Mouse (Mus musculus) heart, adult 2 months (tissue): Measurements from ENCODE around the gene Wnt7a.

ENCODE experiments used
- CTCF ChIP-seq: fragments of 200-600 bp; IDR thresholded peaks from 2 replicates; pipeline ENCODE4 v1.8.1; 2022; ENCODE audit warnings: antibody characterized with exemption, mild to moderate bottlenecking, moderate library complexity
- EP300 ChIP-seq: fragments of 200-500 bp; IDR thresholded peaks from 2 replicates; pipeline ENCODE4 v1.6.1; 2011; ENCODE audit warnings: low read depth, low read length, control low read depth; ENCODE audit not compliant: insufficient read depth

DNA sequence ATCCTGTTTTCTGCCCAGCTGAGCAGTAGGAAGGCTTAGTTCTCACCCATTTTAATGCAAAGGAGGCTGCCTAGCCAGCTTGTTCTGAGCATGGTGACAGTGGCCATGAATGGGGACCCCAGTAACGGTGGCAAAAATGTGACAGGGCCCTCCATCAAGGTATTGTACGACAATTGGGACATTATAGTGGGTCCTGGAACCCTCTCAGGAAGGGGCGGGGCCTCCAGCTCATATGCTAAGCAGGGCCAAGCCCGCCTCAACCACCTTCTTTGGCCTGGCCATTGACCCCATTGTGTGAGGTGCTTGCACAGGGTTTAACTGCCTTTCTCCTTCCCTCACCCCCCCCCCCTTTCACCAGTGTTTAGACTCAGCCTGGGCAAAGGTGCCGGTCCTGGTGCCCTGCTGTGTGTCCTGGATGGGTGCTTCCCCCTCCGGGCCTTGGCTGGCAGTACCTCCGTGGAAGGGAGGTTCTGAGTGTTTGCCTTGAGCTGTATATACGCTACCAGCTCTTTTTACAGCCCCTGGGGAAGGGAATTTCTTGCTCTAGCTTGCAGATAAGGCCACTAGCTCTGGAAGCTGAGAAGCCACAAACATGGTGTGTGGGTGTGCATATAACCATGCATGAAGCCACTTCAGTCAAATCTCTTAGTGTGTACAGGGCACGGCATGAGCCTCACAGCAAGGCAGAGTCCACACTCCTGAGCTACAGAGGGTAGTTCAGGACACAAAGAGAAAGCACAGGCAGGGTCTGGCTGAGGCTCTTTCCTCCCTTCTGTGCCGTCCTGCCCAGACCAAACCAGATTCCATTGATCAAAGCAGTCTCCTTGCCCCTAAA is 64.9 kb downstream of the Wnt7a start:
- TF ChIP-seq EP300: no peak
- no peak for TF ChIP-seq CTCF
